Mouse (Mus musculus): ENCODE measurements at regions not wholly inside any gene's neighbourhood (a gene's known extent, or its start where the extent isn't known, plus 50 kb on each side); places are given as distances from the start of the nearest gene placed in this dataset.

DNA sequence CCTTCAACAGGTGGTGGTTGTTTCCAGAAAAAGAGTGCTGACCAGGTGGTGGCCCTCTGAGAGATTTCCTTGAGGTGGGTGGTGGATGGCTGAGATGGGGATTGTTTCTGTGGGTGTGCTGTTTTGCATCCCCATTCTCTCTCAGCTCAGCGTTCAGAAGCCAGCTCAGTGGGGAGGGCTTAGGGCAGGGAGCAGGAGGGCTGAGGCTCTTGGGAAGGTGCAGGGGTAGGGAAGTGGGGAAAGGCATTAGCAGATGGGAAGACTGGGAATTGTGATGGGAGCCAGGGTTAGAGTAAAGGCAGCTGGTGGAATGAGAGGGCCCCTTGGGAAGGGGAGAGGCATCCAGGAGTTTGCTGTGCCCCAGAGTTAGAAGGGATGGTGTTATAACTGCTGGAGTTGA is 72.3 kb upstream of the Gjb5 start:
- TF ChIP-seq CTCF (IDR thresholded peaks at IDR 0.05; ENCODE audit: low read depth, low read length) (no peak), POLR2AphosphoS5 (IDR thresholded peaks at IDR 0.05; ENCODE audit: insufficient replicate concordance, low read depth, low read length) (no peak), GATA1 (IDR thresholded peaks at IDR 0.05; ENCODE audit: borderline replicate concordance, low read length) (no peak)

All from G1E (cell line).